Mouse (Mus musculus): ENCODE results near the gene Col6a1.

- TF ChIP-seq GATA1 (IDR thresholded peaks at IDR 0.05; ENCODE audit: borderline replicate concordance, low read length), result no peak
- TF ChIP-seq FLI1 (IDR thresholded peaks at IDR 0.05; ENCODE audit: low read length), result no peak
Observed at GRCm38 (mm10) chr10:76683461-76683860, 42.5 kb downstream of the Col6a1 start.
